Mouse (Mus musculus) megakaryocyte progenitor cell, adult 5-6 weeks (primary cell): ENCODE measurements around the gene Tamm41. TPM values are rescaled to one million over a fixed set of nuclear protein-coding genes. Genes with fewer than 3 reads are reported as not detected.

Experiments
- ATAC-seq: replicated peaks from 2 replicates; pipeline ENCODE4 v1.8.0; 2016; ENCODE audit warnings: mild to moderate bottlenecking, moderate TSS enrichment, inconsistent platforms; ENCODE audit not compliant: poor library complexity
- total RNA-seq, 2 experiments: library from RNA; stranded (forward) in 1 of 2; stranded (reverse) in 1 of 2; fragments of 157-497, 149-512 nt in 1 of 2; fragments of 200-1000 nt in 1 of 2; gene quantifications; 2 replicates each; pipeline versions ENCODE4 v1.2.3 to v1.2.4; 2015 to 2017

Gene Tamm41
- total RNA-seq, 2 experiments from 2014 or later = 50.6 to 55.0 TPM

- 0 out of 2 replicates have a peak, but pooled peaks have one; percentile 42 for ATAC-seq
These were observed 8.4 kb downstream of the Tamm41 start for GRCm38 (mm10) chr6:115029248-115029647.

- no peak for ATAC-seq
These were observed 10.1 kb downstream of the Tamm41 start for GRCm38 (mm10) chr6:115027485-115027992.

GRCm38 (mm10) chr6:115022876-115023275, 14.8 kb downstream of the Tamm41 start:
- ATAC-seq = no peak

- peak; percentile 71 for ATAC-seq
These were observed 22.2 kb downstream of the Tamm41 start for GRCm38 (mm10) chr6:115015461-115015860.

- ATAC-seq = no peak
These were observed 24.1 kb downstream of the Tamm41 start for GRCm38 (mm10) chr6:115013574-115013973.

- no peak for ATAC-seq
These were observed 25.9 kb downstream of the Tamm41 start for GRCm38 (mm10) chr6:115011792-115012191.

GRCm38 (mm10) chr6:115010815-115011214, 26.9 kb downstream of the Tamm41 start:
- ATAC-seq = no peak

GRCm38 (mm10) chr6:115010304-115010703, 27.4 kb downstream of the Tamm41 start:
- no peak for ATAC-seq

GRCm38 (mm10) chr6:115007728-115008127, 29.9 kb downstream of the Tamm41 start:
- peak; percentile 89 for ATAC-seq

- ATAC-seq = peak; percentile 71
These were observed 30.7 kb downstream of the Tamm41 start for GRCm38 (mm10) chr6:115006948-115007347.

- ATAC-seq = peak; percentile 9; the same call in 1 of the 2 replicates
These were observed 31.6 kb downstream of the Tamm41 start for GRCm38 (mm10) chr6:115006065-115006464.

- ATAC-seq = no peak
These were observed 32.3 kb downstream of the Tamm41 start for GRCm38 (mm10) chr6:115005351-115005890.

GRCm38 (mm10) chr6:115004636-115005035, 33.0 kb downstream of the Tamm41 start:
- ATAC-seq = no peak

- ATAC-seq = no peak
These were observed 39.2 kb downstream of the Tamm41 start for GRCm38 (mm10) chr6:114998374-114999031.

- no peak for ATAC-seq
These were observed 40.2 kb downstream of the Tamm41 start for GRCm38 (mm10) chr6:114997471-114997870.

- ATAC-seq = no peak
These were observed 40.8 kb downstream of the Tamm41 start for GRCm38 (mm10) chr6:114996910-114997309.

GRCm38 (mm10) chr6:114994079-114994478, 43.6 kb downstream of the Tamm41 start:
- no peak for ATAC-seq

- ATAC-seq = no peak
These were observed 44.0 kb downstream of the Tamm41 start for GRCm38 (mm10) chr6:114993659-114994058.

- no peak for ATAC-seq
These were observed 45.8 kb downstream of the Tamm41 start for GRCm38 (mm10) chr6:114991909-114992308.

- peak; percentile 60 for ATAC-seq
These were observed 49.1 kb downstream of the Tamm41 start for GRCm38 (mm10) chr6:114988619-114988980.

GRCm38 (mm10) chr6:114987966-114988618, 49.6 kb downstream of the Tamm41 start:
- ATAC-seq = no peak

GRCm38 (mm10) chr6:114982671-114983070, 55.0 kb downstream of the Tamm41 start:
- ATAC-seq = no peak
